Mouse (Mus musculus): ENCODE data around the gene Srpk2.
"Not testable (repeated sequence)": the region's sequence is repeated elsewhere in the genome, so short reads cannot be mapped to it uniquely, and the experiment has no call there.

The Srpk2 gene

GRCm38 (mm10) chr5:23501582-23502316 lies 182.7 kb downstream of the Srpk2 start:
- DNase-seq = no peak

- no peak for DNase-seq
Observed at GRCm38 (mm10) chr5:23500715-23501114, 183.7 kb downstream of the Srpk2 start.

GRCm38 (mm10) chr5:23499257-23499656 lies 185.2 kb downstream of the Srpk2 start:
- no peak for DNase-seq

- no peak for DNase-seq
Observed at GRCm38 (mm10) chr5:23497920-23498319, 186.5 kb downstream of the Srpk2 start.

- DNase-seq = no peak
Observed at GRCm38 (mm10) chr5:23496933-23497332, 187.5 kb downstream of the Srpk2 start.

- DNase-seq = no peak
Observed at GRCm38 (mm10) chr5:23496396-23496795, 188.0 kb downstream of the Srpk2 start.

GRCm38 (mm10) chr5:23490797-23491196 lies 193.6 kb downstream of the Srpk2 start:
- DNase-seq = no peak

- no peak for DNase-seq
Observed at GRCm38 (mm10) chr5:23489231-23489630, 195.2 kb downstream of the Srpk2 start.

- no peak for DNase-seq
Observed at GRCm38 (mm10) chr5:23483811-23484210, 200.6 kb downstream of the Srpk2 start.

GRCm38 (mm10) chr5:23473098-23473873 lies 211.1 kb downstream of the Srpk2 start:
- DNase-seq = no peak

GRCm38 (mm10) chr5:23466546-23466945 lies 217.9 kb downstream of the Srpk2 start:
- no peak for DNase-seq

- DNase-seq = no peak
Observed at GRCm38 (mm10) chr5:23464743-23465142, 219.7 kb downstream of the Srpk2 start.

- no peak for DNase-seq
Observed at GRCm38 (mm10) chr5:23464247-23464646, 220.2 kb downstream of the Srpk2 start.

GRCm38 (mm10) chr5:23461688-23462087 lies 222.7 kb downstream of the Srpk2 start:
- no peak for DNase-seq

- DNase-seq = not testable (repeated sequence)
Observed at GRCm38 (mm10) chr5:23453561-23453960, 230.9 kb downstream of the Srpk2 start.

Measured in right cerebral cortex, postnatal 14 days (tissue).